Mouse (Mus musculus): ENCODE results near the gene Gjb4.

Gene Gjb4

DNA sequence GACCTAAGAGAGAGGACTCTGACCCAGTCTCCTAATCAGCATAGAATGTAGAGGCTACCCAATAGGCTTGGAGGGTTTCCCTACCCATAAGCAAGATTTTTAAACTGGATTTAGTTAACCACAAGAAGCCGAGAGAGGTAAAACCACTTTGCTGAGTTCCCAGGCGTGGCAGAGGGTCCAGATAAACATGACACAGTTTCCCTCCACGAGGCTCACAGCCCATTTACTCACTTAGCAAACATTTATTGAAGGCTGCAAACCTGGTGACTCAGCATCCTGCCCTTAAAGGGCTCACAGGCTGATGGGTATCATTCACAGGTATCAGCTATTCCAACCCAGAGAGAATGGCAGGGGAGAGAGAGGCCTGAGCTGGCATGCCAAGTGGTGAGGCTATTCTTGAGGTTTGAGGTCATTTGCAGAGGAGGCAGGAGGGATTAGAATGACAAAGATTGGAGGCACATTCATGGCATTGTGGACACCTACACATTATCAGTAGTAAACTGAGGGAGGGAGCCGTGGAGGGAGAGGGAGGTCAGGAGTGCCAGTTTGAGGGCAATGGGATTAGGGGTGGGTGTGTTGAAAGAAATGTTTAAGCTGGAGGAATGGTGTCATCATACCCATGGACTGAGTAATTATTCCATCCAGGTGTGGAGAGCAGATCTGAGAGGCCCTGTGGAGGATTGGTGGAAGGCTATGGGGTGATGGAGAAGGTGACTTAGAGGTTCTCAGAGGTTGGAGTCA lies 4.2 kb downstream of the Gjb4 start:
- DNase-seq (ENCODE audit: low spot score), result no peak

DNA sequence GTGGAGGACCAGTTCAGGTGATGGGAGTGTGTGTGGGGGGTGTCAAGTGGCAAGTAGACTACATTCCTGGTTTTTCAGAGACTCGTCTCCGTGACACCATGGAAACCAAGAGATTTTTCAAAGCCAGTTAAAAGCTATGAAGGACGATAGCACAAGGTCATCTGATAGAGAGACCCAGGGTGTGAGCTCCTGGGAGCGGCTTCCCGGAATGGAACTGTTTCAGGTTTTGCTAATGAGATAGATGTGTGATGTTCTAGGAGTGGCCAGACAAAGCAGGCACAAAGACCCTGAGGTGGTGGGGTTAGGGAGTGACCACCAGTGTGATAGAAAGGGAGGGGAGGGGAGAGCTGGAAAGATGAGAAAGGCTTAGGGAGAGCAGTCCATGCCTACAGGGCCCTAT lies 8.9 kb downstream of the Gjb4 start:
- DNase-seq (ENCODE audit: low spot score), result no peak

DNA sequence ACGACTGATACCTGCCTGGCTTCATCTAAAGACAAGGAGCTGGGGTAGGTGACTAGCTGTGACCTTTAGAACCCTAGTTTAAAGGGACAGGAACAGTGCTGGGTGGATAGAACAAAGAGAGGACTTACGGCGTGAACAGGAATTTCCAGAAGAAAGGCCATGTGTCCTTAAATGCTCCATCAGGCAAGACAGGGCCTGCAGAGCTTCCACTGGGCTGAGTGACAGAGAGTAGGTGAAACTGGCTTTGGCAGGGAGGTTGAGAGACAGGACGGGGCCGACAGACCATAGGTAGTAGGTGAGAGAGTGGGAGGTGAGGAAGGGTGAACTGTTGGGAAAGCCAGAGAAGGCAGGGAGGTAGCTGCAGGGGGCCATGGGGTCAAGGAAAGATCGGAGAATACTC lies 12.5 kb downstream of the Gjb4 start:
- no peak for DNase-seq (ENCODE audit: low spot score)

DNA sequence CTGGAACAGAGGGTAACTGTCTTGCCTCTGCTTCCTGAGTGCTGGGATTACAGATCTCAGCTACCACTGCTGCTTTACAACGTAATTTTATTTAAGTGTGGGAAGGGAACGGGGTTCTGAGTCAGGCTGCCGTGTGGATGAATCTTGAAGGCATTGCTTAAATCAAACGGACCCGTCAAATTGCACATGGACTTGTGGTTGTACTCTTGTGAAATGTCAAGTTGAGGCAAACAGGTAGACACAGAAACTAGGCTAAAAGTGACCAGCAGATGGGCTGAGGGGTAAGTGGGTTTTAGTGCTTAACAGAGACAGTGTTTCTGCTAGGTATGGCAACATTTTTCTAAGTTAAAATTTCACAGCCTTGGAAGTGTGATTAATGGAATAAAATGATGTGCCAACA lies 16.2 kb downstream of the Gjb4 start:
- no peak for DNase-seq (ENCODE audit: low spot score)

DNA sequence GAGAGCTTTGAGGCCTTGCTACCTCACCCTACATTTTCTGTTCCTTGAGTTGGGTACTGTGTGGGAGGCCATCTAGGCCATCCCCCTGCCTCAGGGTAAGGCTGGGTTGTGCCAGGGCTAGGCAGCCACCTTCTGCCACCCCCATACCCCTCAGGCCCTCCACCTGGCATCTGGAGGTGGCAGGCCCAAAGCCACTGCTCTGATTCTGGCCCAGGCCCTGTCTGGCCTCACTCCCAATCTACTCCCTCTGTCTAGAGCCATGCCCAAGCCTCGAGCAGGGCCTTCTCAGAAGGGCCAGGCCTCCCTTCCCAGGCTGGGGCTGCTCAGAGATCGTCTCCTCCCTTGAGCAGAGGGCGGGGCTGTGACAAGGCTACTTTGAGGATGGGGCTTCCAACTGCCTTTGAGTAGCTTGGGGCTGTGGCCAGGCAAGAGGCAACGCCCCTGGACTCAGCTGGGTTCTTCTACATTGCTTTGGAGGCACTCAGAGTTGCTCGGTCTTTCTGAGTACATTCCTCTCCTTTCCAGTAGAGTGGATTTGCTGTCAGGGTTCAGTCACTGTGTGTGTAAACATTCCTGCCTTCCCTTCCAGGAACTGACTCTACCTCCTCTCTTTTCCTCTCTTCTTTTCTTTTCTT lies 18.9 kb downstream of the Gjb4 start:
- no peak for DNase-seq (ENCODE audit: low spot score)

DNA sequence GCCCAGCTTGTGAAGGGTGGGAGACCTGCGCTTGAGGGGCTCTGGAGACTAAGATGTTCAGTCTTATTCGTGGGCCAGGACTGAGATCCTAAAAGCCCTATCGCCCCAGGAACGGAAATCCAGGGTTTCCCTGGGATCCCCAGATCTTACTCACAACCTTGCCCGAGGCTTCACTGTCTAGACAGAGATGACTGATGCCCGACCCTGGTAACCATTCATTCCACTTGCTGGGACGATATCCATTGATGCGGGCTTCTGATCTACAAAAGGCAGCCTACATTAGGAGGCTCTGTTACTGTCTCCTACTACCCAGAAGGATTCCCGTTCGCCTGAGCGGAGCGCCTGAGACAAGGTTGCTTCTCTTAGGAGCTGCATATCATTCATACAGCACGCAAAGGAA lies 22.7 kb downstream of the Gjb4 start:
- no peak for DNase-seq (ENCODE audit: low spot score)

DNA sequence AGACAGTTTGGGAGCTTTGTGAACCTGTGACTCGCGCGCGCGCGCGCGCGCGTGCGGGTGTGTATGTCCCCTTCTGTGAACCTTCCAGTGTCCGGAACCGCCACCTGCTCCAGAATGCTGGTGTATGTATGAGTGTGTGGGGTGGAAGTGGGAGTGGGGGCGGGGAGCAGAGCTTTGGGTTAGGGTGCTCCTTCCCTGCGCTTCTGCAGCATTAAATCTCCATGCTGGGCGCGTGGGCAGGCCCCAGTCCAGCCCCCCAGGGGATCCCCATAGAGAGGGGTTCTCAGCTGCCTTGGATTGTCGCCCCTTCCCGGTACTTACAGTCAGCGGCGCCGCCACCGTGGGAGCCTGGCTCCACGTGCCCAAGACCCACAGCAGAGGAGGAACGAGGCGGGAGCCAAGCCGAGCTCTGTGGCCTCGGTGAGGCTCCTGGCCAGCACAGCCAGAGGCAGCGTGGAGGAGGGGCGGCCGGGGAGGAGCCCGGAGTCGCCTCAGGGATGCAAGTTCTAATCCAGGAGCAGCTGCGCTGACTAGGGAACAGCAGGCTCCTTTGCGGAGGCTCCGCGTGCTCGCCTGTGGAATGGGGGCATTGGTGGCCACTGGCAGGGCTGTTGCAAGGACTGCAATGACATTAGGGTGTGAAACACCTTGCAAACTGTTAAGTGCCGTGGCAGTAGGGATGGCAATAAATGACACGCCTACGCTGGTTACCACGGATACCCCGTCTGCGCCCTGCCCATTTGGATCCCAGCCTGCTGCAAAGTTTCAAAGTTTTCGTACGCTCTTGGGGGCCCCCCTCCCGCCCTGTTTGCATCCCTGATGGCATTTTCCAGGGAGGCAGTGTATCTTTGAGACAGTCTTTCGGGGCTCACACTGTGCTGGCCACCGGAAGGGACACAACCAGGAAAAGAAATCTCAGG lies 23.4 kb downstream of the Gjb4 start, which contains the start of gene Gjb3:
TSS of gene Gjb3 (minus strand) at position 664 of the 920 bp plus-strand sequence.
- DNase-seq (ENCODE audit: low spot score), result no peak

DNA sequence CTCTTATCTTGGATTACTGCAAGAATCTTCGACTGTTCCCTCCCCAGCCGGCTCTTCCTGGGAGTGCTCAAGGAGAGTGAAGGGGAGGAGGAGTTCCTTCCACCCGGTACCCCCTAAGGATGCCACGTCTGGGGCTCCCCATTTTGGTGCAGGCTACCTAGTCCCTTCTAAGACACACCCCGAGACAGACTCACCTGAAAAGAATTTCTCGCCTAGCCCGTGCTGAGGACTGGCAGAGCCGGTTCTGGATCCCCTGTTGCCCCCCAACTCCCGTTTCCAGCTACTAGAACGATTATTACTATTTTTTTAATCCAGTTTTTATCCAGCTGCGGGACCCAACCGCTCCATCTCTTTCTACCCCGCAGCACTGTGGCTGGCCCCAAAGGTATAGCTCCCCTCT lies 24.1 kb downstream of the Gjb4 start:
- no peak for DNase-seq (ENCODE audit: low spot score)

DNA sequence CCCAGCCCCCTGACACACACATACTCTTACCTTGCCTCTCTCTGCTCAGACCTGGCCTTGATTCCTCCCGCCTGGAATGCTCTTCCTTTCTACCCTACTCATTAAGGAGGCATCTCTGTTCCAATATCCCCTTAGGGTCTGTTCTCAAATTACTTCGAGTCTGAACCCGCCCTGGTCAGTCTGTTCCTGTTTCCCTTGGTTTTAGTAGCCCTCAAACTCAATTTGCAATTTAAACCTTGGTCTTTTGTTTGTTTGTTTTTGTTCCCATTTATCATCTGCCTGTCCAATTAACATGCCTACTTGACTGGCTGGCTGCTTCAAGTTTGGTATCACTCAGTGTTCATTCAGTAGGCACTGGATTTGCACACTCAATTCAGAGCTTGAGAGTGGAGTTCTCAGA lies 24.8 kb downstream of the Gjb4 start:
- no peak for DNase-seq (ENCODE audit: low spot score)

DNA sequence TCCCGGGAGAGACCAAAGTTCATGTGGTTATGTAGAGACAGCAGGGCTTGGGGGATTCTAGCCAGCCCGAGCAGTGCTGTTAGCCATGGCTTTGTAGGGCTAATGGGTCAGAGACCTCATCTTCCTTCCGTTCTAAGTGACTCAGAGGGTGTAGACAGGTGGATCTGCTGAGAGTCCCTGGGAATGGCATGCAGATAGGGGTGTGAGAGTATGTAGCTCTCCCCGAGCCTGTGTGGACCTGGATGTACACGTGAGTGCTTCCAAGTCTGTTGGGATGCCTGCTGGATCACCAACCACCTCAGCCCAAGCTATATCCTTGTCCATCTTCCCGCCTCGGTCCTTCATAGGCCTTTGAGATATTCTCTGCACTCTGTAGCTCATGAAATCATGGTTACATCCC lies 25.5 kb downstream of the Gjb4 start:
- DNase-seq (ENCODE audit: low spot score), result no peak

DNA sequence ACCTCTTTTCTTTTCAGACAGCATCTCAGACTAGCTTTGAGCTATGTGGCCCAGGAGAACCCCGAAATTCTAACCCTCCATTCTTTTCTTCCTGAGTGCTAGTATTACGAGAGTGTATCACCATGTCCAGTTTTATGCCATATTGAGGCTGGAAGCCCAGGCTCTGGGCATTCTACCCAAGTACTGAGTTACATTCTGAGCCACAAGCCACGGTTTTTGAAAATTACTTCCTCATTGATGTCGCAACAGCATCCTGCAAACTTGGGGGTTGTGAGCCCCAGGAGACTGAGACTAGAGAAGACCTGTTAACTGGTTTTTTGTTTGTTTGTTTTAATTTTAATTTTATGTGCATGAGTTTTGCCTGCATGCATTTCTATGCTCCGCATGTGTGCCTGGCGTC lies 26.1 kb downstream of the Gjb4 start:
- DNase-seq (ENCODE audit: low spot score), result no peak

DNA sequence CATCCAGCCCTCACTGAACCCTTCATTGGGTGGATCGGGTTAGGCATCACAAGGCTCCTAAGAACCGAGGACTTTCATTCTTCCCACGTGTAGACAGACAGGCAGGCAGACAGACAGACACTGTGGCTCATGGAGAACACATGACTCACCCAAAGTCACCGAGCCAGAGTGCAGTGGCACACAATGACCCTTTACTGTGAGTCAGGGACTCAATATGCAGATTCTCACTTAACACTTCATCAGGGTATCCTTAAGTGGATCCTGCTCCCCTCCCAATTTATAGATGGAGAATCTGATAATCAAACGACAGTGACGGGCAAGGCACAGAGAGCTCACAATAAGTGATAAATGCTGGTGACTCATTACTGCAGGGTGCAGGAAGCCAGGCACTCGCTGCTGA lies 26.6 kb downstream of the Gjb4 start:
- no peak for DNase-seq (ENCODE audit: low spot score)

DNA sequence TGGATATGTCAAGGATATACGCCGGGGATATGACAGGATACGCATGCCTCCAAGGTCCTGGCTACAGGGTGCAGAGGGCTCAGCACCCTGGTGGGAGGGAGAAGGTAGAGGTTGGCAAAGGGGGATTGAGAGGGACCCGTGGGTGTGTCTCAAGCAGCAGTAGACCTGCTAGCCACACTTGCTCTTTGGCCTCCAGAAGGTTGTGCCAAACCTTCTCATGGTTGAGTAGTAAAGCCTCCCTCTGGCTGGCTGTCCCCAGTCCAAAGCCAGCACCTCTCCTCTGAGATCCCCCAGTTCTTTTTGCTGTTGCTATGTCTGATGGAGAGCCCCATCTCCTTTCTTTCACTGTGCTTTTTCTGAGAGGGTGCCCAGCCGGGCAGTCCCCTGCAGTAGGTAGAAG lies 28.6 kb downstream of the Gjb4 start:
- DNase-seq (ENCODE audit: low spot score), result no peak

DNA sequence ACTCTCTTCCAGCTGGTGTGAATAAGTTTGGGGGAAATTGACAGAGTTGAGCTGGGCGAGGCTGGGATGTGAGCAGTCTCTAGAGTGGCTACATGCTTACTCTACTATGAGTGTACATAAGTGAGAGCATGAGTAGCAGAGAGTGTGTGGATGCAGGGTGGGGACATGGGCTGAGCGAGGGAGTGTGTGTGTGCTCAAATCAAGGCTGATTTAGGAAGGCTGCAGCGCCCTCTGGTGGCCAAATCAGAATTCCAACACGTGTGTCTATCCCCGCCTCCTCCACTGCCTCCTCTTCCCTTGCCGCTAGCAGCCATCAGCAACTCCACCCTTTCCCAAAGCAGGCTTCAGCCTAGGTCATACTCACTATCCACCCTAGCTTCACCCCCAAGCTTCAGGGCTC lies 29.1 kb downstream of the Gjb4 start:
- DNase-seq (ENCODE audit: low spot score), result no peak

DNA sequence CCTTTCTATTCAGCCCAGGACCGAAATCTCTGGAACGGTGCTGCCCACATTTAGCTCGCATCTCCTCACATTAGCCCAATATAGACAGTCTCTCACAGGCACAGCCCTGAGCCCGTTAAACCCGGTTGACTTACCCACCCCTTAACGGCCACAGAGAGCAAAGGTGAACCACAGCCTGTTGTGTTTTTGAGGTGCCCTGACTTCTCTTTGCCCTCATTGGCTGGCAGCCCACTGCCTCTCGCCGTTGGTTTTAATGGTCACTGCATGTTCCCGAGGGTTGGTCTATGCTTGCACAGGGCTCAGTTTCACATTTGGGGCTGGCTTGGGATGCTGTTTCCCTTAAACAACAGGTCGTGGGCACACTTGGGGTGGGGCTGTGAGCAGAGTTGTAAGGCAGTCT lies 29.6 kb downstream of the Gjb4 start:
- no peak for DNase-seq (ENCODE audit: low spot score)

DNA sequence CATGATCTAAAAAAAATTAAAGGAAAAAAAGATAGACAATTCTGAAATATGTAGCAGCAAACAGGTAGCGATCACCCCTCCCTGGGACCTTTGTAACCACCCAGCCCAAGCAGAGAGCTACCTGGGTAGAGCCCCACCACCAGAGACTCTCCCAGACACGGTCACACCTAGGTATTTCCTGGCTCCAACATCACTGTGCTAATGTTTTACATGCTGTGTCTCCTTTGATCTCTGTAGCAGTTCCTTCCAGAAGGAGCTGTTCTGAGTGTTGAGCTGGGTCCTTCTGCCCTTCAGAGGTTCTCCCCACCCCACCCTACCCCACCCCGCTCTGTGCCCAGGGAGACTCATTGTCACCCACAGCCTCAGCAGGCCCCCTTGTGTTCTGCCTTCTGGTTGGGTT lies 30.2 kb downstream of the Gjb4 start:
- DNase-seq (ENCODE audit: low spot score), result no peak

DNA sequence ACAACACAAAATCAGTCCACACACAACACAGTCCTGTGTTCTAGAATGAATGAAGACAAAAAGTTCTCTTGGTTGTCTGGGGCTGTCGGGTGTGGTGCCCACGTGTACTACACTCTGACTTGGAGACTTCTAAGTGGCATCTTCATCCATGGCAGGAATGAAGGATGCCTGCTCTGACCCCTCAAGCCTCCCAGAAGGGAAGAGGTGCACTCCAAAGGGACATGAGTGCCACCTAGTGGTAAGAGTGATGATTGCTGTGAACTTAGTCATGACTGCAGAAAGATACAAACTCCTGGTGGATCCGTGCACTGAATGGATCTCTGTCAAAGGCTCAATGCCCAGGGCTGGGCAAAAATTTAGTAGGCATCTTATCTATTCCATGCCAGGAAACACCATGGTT lies 34.3 kb downstream of the Gjb4 start:
- no peak for DNase-seq (ENCODE audit: low spot score)

DNA sequence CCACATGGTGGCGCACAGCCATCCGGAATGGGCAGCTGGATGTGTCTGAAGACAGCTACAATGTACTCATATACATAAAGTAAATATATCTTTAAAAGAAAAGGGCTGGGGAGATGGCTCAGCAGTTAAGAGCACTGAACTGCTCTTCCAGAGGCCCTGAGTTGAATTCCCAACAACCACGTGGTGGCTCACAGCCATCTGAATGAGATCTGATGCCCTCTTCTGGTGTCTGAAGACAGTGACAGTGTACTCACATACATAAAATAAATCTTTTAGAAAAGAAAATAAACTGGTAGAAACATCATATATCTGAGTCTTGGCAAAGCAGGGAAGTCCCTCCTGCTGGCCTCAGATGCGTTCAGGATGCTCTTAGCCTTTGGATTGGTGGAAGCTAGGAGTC lies 36.7 kb downstream of the Gjb4 start:
- no peak for DNase-seq (ENCODE audit: low spot score)

DNA sequence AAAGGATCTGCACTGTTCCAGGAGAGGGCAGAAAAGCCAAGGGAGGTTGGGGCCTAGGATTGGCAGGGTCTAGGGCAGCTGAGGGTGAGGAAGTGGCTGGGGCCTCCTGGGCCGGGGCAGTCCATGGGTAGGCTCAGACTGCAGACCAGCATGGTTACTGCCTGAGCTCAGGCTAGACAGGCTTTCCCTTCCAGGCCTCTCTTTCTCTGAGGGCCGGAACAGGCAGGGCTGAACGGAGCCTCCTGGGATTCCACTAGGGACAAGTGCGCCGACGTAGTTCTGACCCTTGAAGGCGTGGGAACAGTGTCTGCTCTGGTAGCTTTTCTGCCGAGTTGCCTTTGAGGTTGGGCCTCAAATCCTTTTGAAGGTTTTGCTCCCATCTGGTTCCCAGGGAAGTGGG lies 38.1 kb downstream of the Gjb4 start:
- no peak for DNase-seq (ENCODE audit: low spot score)

DNA sequence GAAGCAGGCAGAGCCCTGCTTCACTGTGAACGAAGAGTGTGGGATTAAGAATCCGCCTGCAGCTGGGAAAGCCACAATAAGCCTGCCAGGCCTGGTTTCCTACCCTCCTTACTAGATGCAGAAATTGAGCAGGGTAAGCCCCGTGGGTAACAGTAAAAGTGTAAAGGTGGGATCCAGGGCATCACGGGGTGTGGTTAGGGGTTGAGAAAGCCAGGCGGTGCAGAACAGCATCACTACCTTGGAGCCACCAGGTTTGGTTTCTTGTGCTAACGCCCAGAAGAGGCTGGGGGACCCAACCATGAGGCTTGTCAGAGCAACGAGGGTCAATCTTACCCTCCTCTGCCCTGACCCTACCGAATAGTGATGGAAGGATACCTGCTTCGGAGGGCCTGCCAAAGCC lies 39.3 kb downstream of the Gjb4 start:
- DNase-seq (ENCODE audit: low spot score), result no peak

DNA sequence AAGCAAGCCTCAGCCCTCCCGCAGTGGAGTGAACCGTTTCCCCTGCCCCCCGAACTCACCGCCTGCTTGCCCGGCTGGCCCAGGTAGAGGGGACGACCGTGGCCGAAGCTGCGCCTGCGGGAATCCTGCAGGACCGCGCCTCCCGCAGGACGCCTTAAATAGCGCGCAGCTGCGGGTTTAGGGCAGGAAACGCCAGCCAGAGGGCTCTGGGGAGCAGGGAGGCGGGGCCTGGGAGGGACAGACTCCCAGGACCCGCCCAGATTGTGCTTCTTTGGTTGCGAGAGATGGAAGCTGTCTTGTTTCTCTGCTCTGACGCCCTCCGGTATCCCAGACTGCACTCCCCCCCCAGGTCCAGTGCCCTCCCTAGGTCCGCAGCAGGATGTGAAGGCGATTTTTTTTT lies 40.0 kb downstream of the Gjb4 start, which contains the start of gene Gja4:
TSS of gene Gja4 (minus strand) at position 179 of the 400 bp plus-strand sequence.
- peak; percentile 70 for DNase-seq (ENCODE audit: low spot score)

DNA sequence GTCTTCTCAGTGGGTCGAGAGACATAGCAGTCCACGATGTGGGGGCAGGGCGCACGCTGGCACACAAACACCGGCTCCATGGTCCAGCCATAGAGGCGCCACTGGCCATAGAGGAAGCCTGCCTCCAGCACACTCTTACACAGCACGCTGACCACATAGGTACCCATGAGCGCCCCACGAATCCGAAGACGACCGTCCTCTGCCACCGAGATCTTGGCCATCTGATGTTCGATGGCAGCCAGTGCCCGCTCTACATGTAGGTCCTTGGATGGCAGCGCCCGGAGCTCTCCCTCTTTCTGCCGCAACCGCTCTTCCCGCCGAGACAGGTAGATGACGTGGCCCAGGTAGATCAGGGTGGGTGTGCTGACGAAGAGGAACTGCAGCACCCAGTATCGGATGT lies 41.5 kb downstream of the Gjb4 start:
- no peak for DNase-seq (ENCODE audit: low spot score)

DNA sequence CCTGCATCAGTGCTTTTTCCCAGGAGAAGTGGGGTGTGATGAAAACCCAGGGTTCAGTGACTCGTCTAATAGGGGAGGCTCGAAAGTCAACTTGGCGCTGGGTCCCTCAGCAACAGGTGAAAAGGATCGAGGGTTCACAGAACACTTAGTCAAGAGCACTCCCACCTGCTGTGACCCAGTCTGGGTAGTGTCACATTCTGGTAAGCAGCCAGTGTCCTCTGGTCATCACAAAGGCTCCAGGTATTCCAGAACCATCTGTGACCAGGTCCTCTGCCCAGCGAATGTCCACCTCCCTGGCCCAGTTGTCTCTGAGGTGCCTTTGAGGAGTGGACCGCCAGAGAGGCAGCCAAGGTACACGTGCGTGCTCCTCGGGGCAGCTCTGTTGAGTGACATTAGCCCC lies 42.3 kb downstream of the Gjb4 start:
- no peak for DNase-seq (ENCODE audit: low spot score)

Data from ovary, adult 18-20 months (tissue).